Mouse (Mus musculus): ENCODE results near the gene Gm44790. TPM values are rescaled to one million over a fixed set of nuclear protein-coding genes. Genes with fewer than 3 reads are reported as not detected.

Gm44790 gene
- polyA plus RNA-seq, 1 experiment from 2014 or later = not detected

- H3K9me3 ChIP-seq (replicated peaks) = no peaks in the 10 kb centered on the region
- H3K9ac ChIP-seq = no peak overlapping the region
- peaks cover 60% of the 10 kb centered on the region for H3K4me1 ChIP-seq (replicated peaks)
- no peak overlapping the region for H3K4me3 ChIP-seq
- ATAC-seq (ENCODE audit: insufficient number of reproducible peaks, low FRiP score) = no peak
- H3K4me2 ChIP-seq = no peak overlapping the region
- no peaks in the 10 kb centered on the region for H3K27me3 ChIP-seq (replicated peaks)
- H3K27ac ChIP-seq (ENCODE audit: poor library complexity, severe bottlenecking) = peak overlapping the region; percentile 67
- no peaks in the 10 kb centered on the region; the same call in none of the 2 replicates for H3K36me3 ChIP-seq
Observed at GRCm38 (mm10) chr6:86474646-86475181, 48.3 kb downstream of the Gm44790 start.

- Histone ChIP-seq H3K9ac (no peak overlapping the region), H3K27ac (ENCODE audit: poor library complexity, severe bottlenecking) (peak overlapping the region; percentile 67), H3K4me1 (replicated peaks) (peaks cover 69% of the 10 kb centered on the region), H3K4me3 (no peak overlapping the region), H3K36me3 (no peaks in the 10 kb centered on the region), H3K27me3 (replicated peaks) (no peaks in the 10 kb centered on the region), H3K4me2 (no peak overlapping the region), H3K9me3 (replicated peaks) (no peaks in the 10 kb centered on the region)
- 49% methylated on average over 9 of the region's 9 CpGs for WGBS
- ATAC-seq (ENCODE audit: insufficient number of reproducible peaks, low FRiP score) = no peak
Observed at GRCm38 (mm10) chr6:86475462-86476167, 49.2 kb downstream of the Gm44790 start.

- Histone ChIP-seq H3K27ac (ENCODE audit: poor library complexity, severe bottlenecking) (peak overlapping the region; percentile 69), H3K4me1 (replicated peaks) (peaks cover 75% of the 10 kb centered on the region), H3K36me3 (no peaks in the 10 kb centered on the region), H3K4me2 (no peak overlapping the region), H3K9ac (no peak overlapping the region), H3K27me3 (replicated peaks) (no peaks in the 10 kb centered on the region), H3K9me3 (replicated peaks) (no peaks in the 10 kb centered on the region), H3K4me3 (no peak overlapping the region)
- WGBS = 60% methylated on average over 5 of the region's 5 CpGs
- ATAC-seq (ENCODE audit: insufficient number of reproducible peaks, low FRiP score) = no peak
Observed at GRCm38 (mm10) chr6:86476931-86477330, 50.5 kb downstream of the Gm44790 start.

GRCm38 (mm10) chr6:86479311-86479710 is 52.9 kb downstream of the Gm44790 start:
- Histone ChIP-seq H3K27me3 (replicated peaks) (no peaks in the 10 kb centered on the region), H3K9me3 (replicated peaks) (no peaks in the 10 kb centered on the region), H3K27ac (ENCODE audit: poor library complexity, severe bottlenecking) (0 out of 2 replicates have a peak overlapping the region, but pooled peaks have one; percentile 42), H3K4me3 (no peak overlapping the region), H3K4me1 (replicated peaks) (peaks cover 68% of the 10 kb centered on the region), H3K36me3 (no peaks in the 10 kb centered on the region), H3K9ac (no peak overlapping the region), H3K4me2 (no peak overlapping the region)
- peak; percentile 28; the same call in 1 of the 2 replicates for ATAC-seq (ENCODE audit: insufficient number of reproducible peaks, low FRiP score)
- WGBS = 61% methylated on average over 3 of the region's 3 CpGs

GRCm38 (mm10) chr6:86479816-86480188 is 53.3 kb downstream of the Gm44790 start:
- H3K4me2 ChIP-seq = no peak overlapping the region
- peaks cover 71% of the 10 kb centered on the region for H3K4me1 ChIP-seq (replicated peaks)
- no peaks in the 10 kb centered on the region for H3K27me3 ChIP-seq (replicated peaks)
- no peak overlapping the region for H3K9ac ChIP-seq
- H3K36me3 ChIP-seq = no peaks in the 10 kb centered on the region
- peak overlapping the region; percentile 75 for H3K27ac ChIP-seq (ENCODE audit: poor library complexity, severe bottlenecking)
- no peak overlapping the region for H3K4me3 ChIP-seq
- no peak for ATAC-seq (ENCODE audit: insufficient number of reproducible peaks, low FRiP score)
- no peaks in the 10 kb centered on the region for H3K9me3 ChIP-seq (replicated peaks)

GRCm38 (mm10) chr6:86480189-86480831 is 53.9 kb downstream of the Gm44790 start:
- Histone ChIP-seq H3K4me2 (peak overlapping the region; percentile 41), H3K4me3 (no peak overlapping the region), H3K4me1 (replicated peaks) (peaks cover 68% of the 10 kb centered on the region), H3K27me3 (replicated peaks) (no peaks in the 10 kb centered on the region), H3K36me3 (no peaks in the 10 kb centered on the region), H3K27ac (ENCODE audit: poor library complexity, severe bottlenecking) (peak overlapping the region; percentile 75), H3K9me3 (replicated peaks) (no peaks in the 10 kb centered on the region), H3K9ac (0 out of 2 replicates have a peak overlapping the region, but pooled peaks have one; percentile 54)
- no peak for ATAC-seq (ENCODE audit: insufficient number of reproducible peaks, low FRiP score)
- WGBS = 29% methylated on average over 9 of the region's 9 CpGs

GRCm38 (mm10) chr6:86481871-86482270 is 55.4 kb downstream of the Gm44790 start:
- no peak overlapping the region for H3K4me3 ChIP-seq
- no peak overlapping the region for H3K27ac ChIP-seq (ENCODE audit: poor library complexity, severe bottlenecking)
- no peak overlapping the region for H3K4me2 ChIP-seq
- no peaks in the 10 kb centered on the region for H3K36me3 ChIP-seq
- WGBS = 78% methylated on average over 5 of the region's 5 CpGs
- H3K4me1 ChIP-seq (replicated peaks) = peaks cover 55% of the 10 kb centered on the region
- no peaks in the 10 kb centered on the region for H3K27me3 ChIP-seq (replicated peaks)
- H3K9ac ChIP-seq = no peak overlapping the region
- H3K9me3 ChIP-seq (replicated peaks) = no peaks in the 10 kb centered on the region
- no peak for ATAC-seq (ENCODE audit: insufficient number of reproducible peaks, low FRiP score)

GRCm38 (mm10) chr6:86485943-86486640 is 59.6 kb downstream of the Gm44790 start:
- no peaks in the 10 kb centered on the region for H3K36me3 ChIP-seq
- H3K4me3 ChIP-seq = no peak overlapping the region
- H3K27me3 ChIP-seq (replicated peaks) = no peaks in the 10 kb centered on the region
- H3K9ac ChIP-seq = no peak overlapping the region
- WGBS = 79% methylated on average over 7 of the region's 7 CpGs
- ATAC-seq (ENCODE audit: insufficient number of reproducible peaks, low FRiP score) = no peak
- H3K4me2 ChIP-seq = no peak overlapping the region
- H3K27ac ChIP-seq (ENCODE audit: poor library complexity, severe bottlenecking) = no peak overlapping the region
- no peaks in the 10 kb centered on the region for H3K9me3 ChIP-seq (replicated peaks)
- H3K4me1 ChIP-seq (replicated peaks) = peaks cover 32% of the 10 kb centered on the region

- H3K27ac ChIP-seq (ENCODE audit: poor library complexity, severe bottlenecking) = peak overlapping the region; percentile 96
- peak overlapping the region; percentile 14 for H3K4me3 ChIP-seq
- ATAC-seq (ENCODE audit: insufficient number of reproducible peaks, low FRiP score) = peak; percentile 86
- peak overlapping the region; percentile 65 for H3K4me2 ChIP-seq
- H3K36me3 ChIP-seq = no peaks in the 10 kb centered on the region
- H3K27me3 ChIP-seq (replicated peaks) = no peaks in the 10 kb centered on the region
- H3K4me1 ChIP-seq (replicated peaks) = peaks cover 23% of the 10 kb centered on the region
- no peaks in the 10 kb centered on the region for H3K9me3 ChIP-seq (replicated peaks)
- peak overlapping the region; percentile 64 for H3K9ac ChIP-seq
- 7% methylated on average over 24 of the region's 24 CpGs for WGBS
Observed at GRCm38 (mm10) chr6:86487358-86488148, 61.1 kb downstream of the Gm44790 start.

- H3K36me3 ChIP-seq = no peaks in the 10 kb centered on the region
- peak overlapping the region; percentile 64 for H3K9ac ChIP-seq
- H3K9me3 ChIP-seq (replicated peaks) = no peaks in the 10 kb centered on the region
- no peaks in the 10 kb centered on the region for H3K27me3 ChIP-seq (replicated peaks)
- peaks cover 23% of the 10 kb centered on the region for H3K4me1 ChIP-seq (replicated peaks)
- peak overlapping the region; percentile 96 for H3K27ac ChIP-seq (ENCODE audit: poor library complexity, severe bottlenecking)
- H3K4me3 ChIP-seq = no peak overlapping the region
- 28% methylated on average over 3 of the region's 3 CpGs for WGBS
- H3K4me2 ChIP-seq = peak overlapping the region; percentile 65
- no peak for ATAC-seq (ENCODE audit: insufficient number of reproducible peaks, low FRiP score)
Observed at GRCm38 (mm10) chr6:86488149-86488485, 61.7 kb downstream of the Gm44790 start.

Measured in heart, embryonic 12.5 days (tissue).